Mouse (Mus musculus) G1E (cell line): ENCODE measurements around the gene Bicral.

Source experiments
- CTCF ChIP-seq: IDR thresholded peaks from 2 replicates; pipeline ENCODE4 v1.5.1; 2012; ENCODE audit warnings: low read depth, low read length, inconsistent platforms, mixed read lengths
- GATA2 ChIP-seq: IDR thresholded peaks from 2 replicates; pipeline ENCODE4 v1.6.1; 2012; ENCODE audit warnings: low read depth, low read length, inconsistent platforms, borderline replicate concordance
- POLR2AphosphoS5 ChIP-seq: IDR thresholded peaks from 2 replicates; pipeline ENCODE4 v1.6.1; 2012; ENCODE audit warnings: low read depth, low read length, inconsistent platforms; ENCODE audit not compliant: insufficient replicate concordance
- TAL1 ChIP-seq: conservative IDR thresholded peaks from 2 replicates; pipeline ENCODE4 v1.6.1; 2012; ENCODE audit warnings: low read depth, low read length, inconsistent platforms, mixed read lengths

GRCm38 (mm10) chr17:46854640-46855110, 3.6 kb downstream of the Bicral start:
- TF ChIP-seq CTCF (no peak), POLR2AphosphoS5 (no peak), TAL1 (no peak), GATA2 (no peak)
